Mouse (Mus musculus) kidney, postnatal 0 days (tissue): Measurements from ENCODE around the gene Fbxl20. TPM values are rescaled to one million over a fixed set of nuclear protein-coding genes. Genes with fewer than 3 reads are reported as not detected.
"Not testable (repeated sequence)": the region's sequence is repeated elsewhere in the genome, so short reads cannot be mapped to it uniquely, and the experiment has no call there.

Experiments used
- ATAC-seq: fragments of 200-750 bp; cut with Nextera tagmentation; replicated peaks from 2 replicates; pipeline ENCODE4 v1.8.0; 2017; ENCODE audit warnings: low read depth, moderate number of reproducible peaks, moderate TSS enrichment, moderate library complexity; ENCODE audit not compliant: low FRiP score
- DNase-seq: peaks from one replicate; pipeline ENCODE4 v3.0.0-alpha.2; 2016; ENCODE audit warnings: low spot score
- H3K27ac ChIP-seq: fragments of 300-500 bp; sonication (generic); 2 replicates; pipeline ENCODE4 v1.5.1; 2014; ENCODE audit warnings: mild to moderate bottlenecking
- H3K27me3 ChIP-seq: fragments of 300-500 bp; sonication (generic); 2 replicates; pipeline ENCODE4 v1.6.1; 2014; ENCODE audit warnings: low read length, mixed read lengths; ENCODE audit not compliant: insufficient read depth
- H3K36me3 ChIP-seq: fragments of 300-500 bp; sonication (generic); 2 replicates; pipeline ENCODE4 v1.6.1; 2014; ENCODE audit warnings: low read length, mixed read lengths; ENCODE audit not compliant: insufficient read depth
- H3K4me1 ChIP-seq: fragments of 300-500 bp; sonication (generic); replicated peaks from 2 replicates; pipeline ENCODE4 v1.6.1; 2014; ENCODE audit warnings: antibody characterized with exemption, low read length, mixed read lengths; ENCODE audit not compliant: insufficient read depth
- H3K4me2 ChIP-seq: fragments of 300-500 bp; sonication (generic); 2 replicates; pipeline ENCODE4 v1.6.1; 2014; ENCODE audit warnings: mild to moderate bottlenecking, low read length, moderate library complexity, mixed read lengths
- H3K4me3 ChIP-seq: fragments of 300-500 bp; sonication (generic); replicated peaks from 2 replicates; pipeline ENCODE4 v1.5.1; 2014; ENCODE audit warnings: low read depth, low read length
- H3K9ac ChIP-seq: fragments of 300-500 bp; sonication (generic); 2 replicates; pipeline ENCODE4 v1.6.1; 2014; ENCODE audit warnings: low read depth, low read length
- H3K9me3 ChIP-seq: fragments of 300-500 bp; sonication (generic); replicated peaks from 2 replicates; pipeline ENCODE4 v1.6.1; 2016; ENCODE audit warnings: low read length, inconsistent platforms, mixed read lengths
- CTCF ChIP-seq: IDR thresholded peaks from 2 replicates; pipeline ENCODE4 v1.5.1; 2016; ENCODE audit warnings: antibody characterized with exemption, low read depth, mild to moderate bottlenecking, moderate library complexity
- WGBS: fragments of 180-500 bp; shearing (Covaris S2); extraction: QIAGEN DNeasy Blood & Tissue Kit; methylation state at CpG from one replicate; pipeline ENCODE4 v1.1.7; 2014; 5-methylcytosine and 5-hydroxymethylcytosine counted together
- polyA plus RNA-seq: library from polyadenylated mRNA; unstranded; fragments of >200 nt; fragmentation: Nextera tagmentation; extraction: Ambion mirVana; gene quantifications from 2 replicates; pipeline ENCODE4 v1.2.1, GENCODE M21; 2015

The Fbxl20 gene
- polyA plus RNA-seq: 15.5 and 16.5 TPM in 2 replicates

DNA sequence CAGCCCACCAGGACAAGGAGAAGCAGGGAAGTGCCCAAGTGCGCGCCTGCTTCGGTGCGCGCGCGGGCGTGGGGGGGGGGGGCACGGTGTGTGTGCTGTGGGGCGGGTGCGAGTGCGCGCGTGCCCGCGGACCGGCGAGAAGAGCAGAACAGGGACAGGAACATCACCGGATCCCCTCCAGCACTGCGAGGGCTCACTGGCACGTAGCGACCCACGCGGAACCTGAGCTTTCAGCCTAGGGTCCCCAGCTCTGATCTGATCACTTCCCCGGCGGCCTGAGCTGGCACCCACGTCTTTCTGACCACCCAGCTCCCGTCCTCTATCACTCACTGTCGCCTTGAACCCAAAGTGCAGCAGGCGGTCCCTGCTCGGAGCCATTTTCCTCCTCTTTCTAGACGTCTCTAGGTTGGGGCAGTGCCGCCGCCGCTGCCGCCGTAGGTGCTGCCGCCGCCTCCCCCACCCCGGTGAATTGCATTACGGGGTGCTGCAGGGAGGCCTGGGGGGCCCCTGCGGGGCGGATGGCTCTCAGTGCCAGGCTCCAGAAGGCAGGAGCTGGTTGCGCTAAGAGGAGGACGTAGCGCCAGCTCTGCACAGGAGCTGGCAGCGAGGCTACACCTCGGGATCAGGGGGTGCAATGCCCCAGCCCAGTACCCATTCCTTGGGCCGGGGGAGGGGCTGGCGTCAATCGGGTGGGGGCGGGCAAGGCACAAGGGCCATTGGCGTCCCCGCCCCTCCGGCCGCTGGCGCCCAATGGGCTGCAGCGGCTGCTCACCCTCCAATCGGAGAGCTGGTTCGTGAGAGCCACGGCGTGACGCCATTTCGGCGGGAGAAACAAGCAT lies at the start of gene Fbxl20:
Fbxl20 (minus strand) TSS at position 618 of the 839 bp plus-strand sequence.
- Histone ChIP-seq H3K9me3 (no peaks in the 10 kb centered on the region), H3K4me2 (peak within 1 kb of the TSS; percentile 100), H3K9ac (peak within 1 kb of the TSS; percentile 95), H3K36me3 (peaks cover 6% of the 10 kb centered on the region; the same call in 1 of the 2 replicates), H3K27ac (peak within 1 kb of the TSS; percentile 97), H3K27me3 (no peaks in the 10 kb centered on the region), H3K4me1 (0 out of 2 replicates have a peak, but pooled peaks cover 2% of the 10 kb centered on the region), H3K4me3 (peak within 1 kb of the TSS; percentile 97)
- TF ChIP-seq CTCF: no peak
- under 1% methylated on average over 58 of the region's 65 CpGs for WGBS
- ATAC-seq (peak; percentile 85), DNase-seq (peak; percentile 97)

- DNase-seq (peak; percentile 99), ATAC-seq (peak; percentile 96)
- WGBS: under 1% methylated on average over 45 of the region's 53 CpGs
- Histone ChIP-seq H3K9ac (peak within 1 kb of the TSS; percentile 88), H3K9me3 (no peaks in the 10 kb centered on the region), H3K27me3 (no peaks in the 10 kb centered on the region), H3K4me2 (peak within 1 kb of the TSS; percentile 67), H3K27ac (peak within 1 kb of the TSS; percentile 94), H3K36me3 (peaks cover 13% of the 10 kb centered on the region; the same call in 1 of the 2 replicates), H3K4me3 (peak within 1 kb of the TSS; percentile 70), H3K4me1 (0 out of 2 replicates have a peak, but pooled peaks cover 7% of the 10 kb centered on the region)
- 0 out of 2 replicates have a peak, but pooled peaks have one; percentile 6 for TF ChIP-seq CTCF
Observed at GRCm38 (mm10) chr11:98192901-98193805, 43.0 kb upstream of the Fbxl20 start, which contains the start of gene Med1. Med1 (minus strand) TSS chr11:98193293.

- 0 out of 2 replicates have a peak, but pooled peaks cover 7% of the 10 kb centered on the region for H3K4me1 ChIP-seq
- no peaks in the 10 kb centered on the region for H3K9me3 ChIP-seq
- no peak overlapping the region for H3K4me2 ChIP-seq
- H3K9ac ChIP-seq: no peak overlapping the region
- no peak for DNase-seq
- ATAC-seq: no peak
- TF ChIP-seq CTCF: no peak
- H3K27ac ChIP-seq: no peak overlapping the region
- WGBS: 82% methylated on average over 5 of the region's 5 CpGs
- no peaks in the 10 kb centered on the region for H3K27me3 ChIP-seq
- no peak overlapping the region for H3K4me3 ChIP-seq
- H3K36me3 ChIP-seq: peaks cover 19% of the 10 kb centered on the region
Observed at GRCm38 (mm10) chr11:98190820-98191219, 40.6 kb upstream of the Fbxl20 start.

- H3K27me3 ChIP-seq: no peaks in the 10 kb centered on the region
- no peaks in the 10 kb centered on the region for H3K9me3 ChIP-seq
- ATAC-seq (no peak), DNase-seq (no peak)
- H3K4me1 ChIP-seq: 0 out of 2 replicates have a peak, but pooled peaks cover 7% of the 10 kb centered on the region
- no peak overlapping the region for H3K9ac ChIP-seq
- H3K36me3 ChIP-seq: peaks cover 31% of the 10 kb centered on the region
- H3K27ac ChIP-seq: no peak overlapping the region
- no peak overlapping the region for H3K4me3 ChIP-seq
- WGBS: 88% methylated on average over 9 of the region's 9 CpGs
- TF ChIP-seq CTCF: no peak
- H3K4me2 ChIP-seq: no peak overlapping the region
Observed at GRCm38 (mm10) chr11:98187640-98188395, 37.6 kb upstream of the Fbxl20 start.

DNA sequence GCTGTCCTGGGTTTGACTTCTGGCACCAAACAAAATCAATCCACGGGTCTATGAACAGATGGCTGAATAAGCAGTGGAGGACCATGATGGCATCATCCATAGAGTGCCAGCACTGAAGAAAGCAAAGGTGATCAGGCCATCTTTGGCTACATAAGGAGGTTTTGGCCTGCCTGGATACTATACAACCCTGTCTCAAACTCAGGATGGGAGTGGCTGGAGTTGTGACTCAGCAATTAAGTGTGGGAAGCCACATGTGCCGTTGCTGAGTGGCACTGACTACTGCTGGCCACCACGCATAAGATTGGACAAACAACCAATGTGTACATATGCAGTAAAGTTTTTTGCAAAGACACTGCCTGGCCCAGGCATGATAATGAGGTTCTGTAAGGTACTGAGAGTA lies 31.9 kb upstream of the Fbxl20 start:
- H3K9ac ChIP-seq, ATAC-seq, H3K9me3 ChIP-seq, H3K4me1 ChIP-seq, H3K27me3 ChIP-seq, DNase-seq, H3K4me3 ChIP-seq, H3K4me2 ChIP-seq, H3K27ac ChIP-seq: not testable (repeated sequence)
- 88% methylated on average over 3 of the region's 3 CpGs for WGBS
- H3K36me3 ChIP-seq: peaks cover 41% of the 10 kb centered on the region
